Mouse (Mus musculus) megakaryocyte-erythroid progenitor cell, adult 5-6 weeks (primary cell): ENCODE results near the gene Apba1. TPM values are rescaled to one million over a fixed set of nuclear protein-coding genes. Genes with fewer than 3 reads are reported as not detected.

ENCODE experiments used
- ATAC-seq: replicated peaks from 2 replicates; pipeline ENCODE4 v1.8.0; 2016; ENCODE audit warnings: mild to moderate bottlenecking, inconsistent platforms; ENCODE audit not compliant: severe bottlenecking, poor library complexity, low FRiP score, low TSS enrichment
- total RNA-seq, 2 experiments: library from RNA; stranded (forward) in 1 of 2; stranded (reverse) in 1 of 2; fragments of 200-1000, 215-1000 nt in 1 of 2; fragments of >200 nt in 1 of 2; fragmentation: Nextera tagmentation in 1 of 2; gene quantifications; 2 replicates each; pipeline ENCODE4 v1.2.3; 2014 to 2017

Gene Apba1
- total RNA-seq (2014; fragmentation: Nextera tagmentation), result not detected in 2 replicates
- under 0.01 and 0.04 TPM in 2 replicates for total RNA-seq (2017)

- peak; percentile 76 for ATAC-seq
Measured at GRCm38 (mm10) chr19:23758554-23759321, at the start of gene Apba1. Apba1 (plus strand) TSS chr19:23758887.

GRCm38 (mm10) chr19:23746506-23746905, 12.2 kb upstream of the Apba1 start:
- no peak for ATAC-seq

DNA sequence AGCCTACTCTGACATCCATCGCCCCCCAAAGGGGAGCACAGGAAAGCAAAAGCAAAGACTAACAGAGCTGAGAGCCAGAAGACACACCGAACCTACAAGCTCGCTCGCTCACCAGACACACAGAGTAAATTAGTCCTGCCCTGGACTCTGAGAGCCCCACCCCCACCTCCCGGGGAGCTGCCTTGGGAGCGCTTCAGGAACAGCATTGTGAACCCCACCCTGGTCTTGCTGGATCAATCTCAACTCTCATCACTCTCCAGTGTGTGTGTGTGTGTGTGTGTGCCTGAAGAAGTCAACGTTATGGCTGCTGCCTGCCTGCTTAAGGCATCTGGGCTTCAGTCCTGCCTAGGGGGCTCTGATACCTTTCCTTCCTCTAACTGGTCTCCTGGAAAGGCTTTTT, 1.7 kb upstream of the Apba1 start:
- no peak for ATAC-seq

DNA sequence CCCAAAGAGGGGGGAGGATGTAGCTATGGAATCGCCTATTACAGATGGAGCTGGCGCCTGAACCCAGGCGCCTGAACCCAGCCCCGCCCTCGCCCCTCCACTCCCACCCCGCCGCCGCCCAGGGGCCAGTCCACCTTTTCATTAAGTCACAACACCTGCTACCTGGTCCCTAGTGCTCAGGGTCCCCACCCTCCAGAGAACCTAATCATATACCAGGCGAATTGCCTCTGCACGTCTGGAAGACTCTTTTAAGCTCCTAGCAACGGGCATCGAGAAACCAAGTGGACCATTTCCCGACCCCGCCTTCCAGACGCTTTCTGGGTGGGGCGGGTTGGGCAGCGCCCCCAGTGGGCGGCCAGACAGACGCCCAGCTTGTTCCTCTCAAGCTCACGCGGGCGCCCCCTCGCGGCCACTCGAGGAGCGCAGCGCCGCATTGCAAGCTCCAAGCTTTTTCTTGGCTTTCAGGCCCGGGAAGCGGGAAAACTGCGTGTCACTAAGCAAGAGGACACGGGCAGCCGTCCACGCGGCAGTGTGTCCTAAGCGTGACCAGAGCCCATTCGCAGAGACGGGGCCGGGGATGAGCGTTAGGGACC, 630 bp upstream of the Apba1 start:
- ATAC-seq, result peak; percentile 82

DNA sequence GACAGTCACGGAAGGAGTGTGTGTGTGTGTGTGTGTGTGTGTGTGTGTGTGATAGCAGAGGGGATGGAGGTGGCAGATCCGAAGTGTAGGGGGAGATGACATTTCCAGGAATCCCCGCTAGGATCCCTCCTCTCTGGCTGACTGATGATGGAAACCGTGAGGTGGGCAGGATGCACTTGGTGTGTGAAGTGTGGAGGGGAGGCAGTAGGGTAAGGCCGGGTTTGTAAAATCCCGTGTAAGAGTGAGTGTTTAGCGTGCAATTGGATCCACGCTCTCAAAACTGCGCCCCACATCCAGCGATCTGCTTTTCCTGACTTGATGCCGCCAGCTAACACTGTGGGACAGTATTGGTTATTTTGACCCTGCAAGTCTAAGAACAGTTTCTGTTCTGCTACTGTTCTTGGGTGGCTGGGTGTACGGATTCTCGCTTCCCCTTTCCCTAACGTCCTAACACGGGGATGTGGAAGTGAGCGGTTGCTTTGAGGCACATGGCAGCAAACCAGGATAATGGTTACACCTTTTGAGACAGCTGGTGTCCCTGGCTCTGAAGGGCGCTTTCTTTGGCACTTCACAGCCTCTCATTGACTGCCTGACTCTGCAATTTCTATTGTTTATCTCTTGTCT, 747 bp downstream of the Apba1 start:
- ATAC-seq, result no peak

GRCm38 (mm10) chr19:23763371-23763770, 4.7 kb downstream of the Apba1 start:
- ATAC-seq, result no peak

DNA sequence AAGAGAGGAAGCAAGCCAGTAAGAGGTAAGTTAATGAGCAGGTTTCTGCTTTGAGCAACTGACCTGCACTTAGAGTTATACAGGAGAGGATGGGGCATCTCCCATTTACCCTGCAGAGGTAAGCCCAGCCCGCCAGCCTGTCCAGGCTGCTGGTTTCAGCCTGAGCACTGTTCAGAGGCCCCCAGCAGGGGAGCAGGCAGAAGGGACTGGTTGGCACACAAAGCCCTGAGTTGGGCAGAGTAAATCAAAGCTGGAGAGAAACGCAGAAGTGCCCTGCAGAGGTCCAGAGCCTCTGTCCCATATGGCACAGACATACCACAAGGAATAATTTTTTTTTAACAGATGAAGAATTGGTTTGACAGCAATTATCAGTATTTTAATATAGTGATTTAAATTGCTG, 5.4 kb downstream of the Apba1 start:
- ATAC-seq, result no peak

DNA sequence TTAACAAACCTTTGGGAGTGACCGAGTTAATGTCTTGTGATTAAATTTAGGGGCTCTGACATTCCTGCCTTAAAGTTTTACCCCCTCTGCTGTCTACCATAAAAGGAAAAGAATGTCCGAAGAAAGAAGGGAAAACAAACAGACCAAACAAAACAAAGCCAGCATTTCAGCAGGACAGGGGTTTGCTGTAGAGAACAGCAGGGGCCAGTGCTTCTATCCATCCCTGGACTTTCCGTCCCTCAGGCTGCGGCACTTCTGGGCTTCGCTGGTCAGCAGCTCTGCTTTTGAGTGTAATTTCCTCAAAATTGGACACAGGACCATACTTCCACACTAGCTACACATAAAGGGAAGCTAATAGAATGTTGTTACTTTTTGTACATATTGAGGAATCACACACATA, 10.2 kb downstream of the Apba1 start:
- ATAC-seq, result no peak

- ATAC-seq, result no peak
Measured at GRCm38 (mm10) chr19:23770494-23771423, 12.1 kb downstream of the Apba1 start.

- no peak for ATAC-seq
Measured at GRCm38 (mm10) chr19:23771971-23772370, 13.3 kb downstream of the Apba1 start.

DNA sequence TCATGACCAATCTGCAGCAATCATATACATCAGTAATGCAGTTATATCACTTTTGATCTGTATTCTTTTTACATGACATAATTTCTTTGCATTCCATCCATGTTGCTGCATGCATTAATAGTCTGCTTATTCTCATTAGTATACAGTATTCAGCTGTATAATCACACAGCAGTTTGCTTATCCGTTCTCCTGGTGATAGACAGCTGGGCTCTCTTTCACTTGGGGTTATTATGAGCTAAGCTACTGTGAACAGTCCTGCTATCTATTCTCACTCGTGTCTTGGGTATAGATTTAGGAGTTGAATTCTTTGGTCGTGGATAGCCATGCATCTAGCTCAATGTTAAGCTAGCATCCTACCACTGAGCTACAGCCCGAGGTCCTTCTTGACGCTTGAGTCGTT, 16.7 kb downstream of the Apba1 start:
- no peak for ATAC-seq

GRCm38 (mm10) chr19:23779130-23779529, 20.4 kb downstream of the Apba1 start:
- ATAC-seq, result no peak

DNA sequence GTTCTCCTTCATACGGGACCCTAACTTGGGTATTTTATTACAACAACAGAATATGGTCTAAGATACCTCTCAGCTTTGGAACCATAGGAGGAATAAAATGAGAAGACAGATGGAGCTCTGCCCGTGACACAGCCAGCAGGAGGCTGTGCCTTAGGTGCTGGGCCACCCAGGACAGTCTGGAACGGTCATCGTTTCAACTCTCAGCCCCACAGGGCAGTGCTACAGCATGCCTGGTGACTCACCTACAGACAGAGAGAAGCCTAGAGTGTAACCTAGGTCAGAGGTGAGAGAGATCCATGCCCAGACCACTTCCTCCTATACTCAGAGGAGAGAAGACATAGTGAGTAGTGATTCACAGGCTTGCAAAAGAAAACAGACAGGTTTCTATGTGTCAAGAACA, 21.4 kb downstream of the Apba1 start:
- no peak for ATAC-seq

DNA sequence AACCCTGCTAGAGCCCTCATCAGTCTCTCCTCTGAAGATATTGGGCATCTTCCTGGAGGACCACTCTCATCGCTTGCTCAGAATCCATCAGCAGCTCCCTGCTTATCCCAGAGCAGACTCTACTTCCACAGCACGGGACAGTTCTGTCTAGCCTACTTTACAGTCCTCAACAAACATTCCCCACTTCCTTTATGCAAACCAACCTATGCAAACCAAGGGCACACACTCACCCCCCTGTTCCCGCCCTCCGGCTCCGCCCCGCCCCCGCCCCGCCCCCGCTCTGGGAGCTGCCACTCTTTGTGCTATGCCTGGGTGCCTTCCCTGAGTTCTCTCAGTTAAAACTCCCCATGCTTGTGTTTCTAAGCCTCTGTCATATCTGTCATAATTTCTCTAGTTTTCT, 23.3 kb downstream of the Apba1 start:
- no peak for ATAC-seq

GRCm38 (mm10) chr19:23788420-23789132, 29.9 kb downstream of the Apba1 start:
- ATAC-seq, result no peak

- ATAC-seq, result no peak
Measured at GRCm38 (mm10) chr19:23791704-23792103, 33.0 kb downstream of the Apba1 start.

DNA sequence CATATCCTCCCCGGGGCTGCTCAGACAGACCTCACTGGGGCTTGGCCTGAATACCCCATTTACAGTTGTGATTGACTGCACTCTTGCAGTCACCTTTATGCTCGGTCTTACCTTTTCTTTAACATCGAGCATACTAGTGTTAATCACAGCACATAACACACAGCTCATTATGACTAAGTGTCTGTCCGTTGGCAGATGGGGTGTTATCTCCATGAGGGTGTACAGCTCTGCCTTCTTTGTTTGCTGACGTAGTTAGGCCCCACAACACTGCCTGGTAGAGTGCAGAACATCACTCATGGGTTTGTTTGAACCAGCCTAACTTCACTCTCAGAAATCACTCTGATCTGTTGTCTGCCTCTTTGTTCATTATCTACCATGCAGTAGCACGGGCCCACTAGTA, 33.9 kb downstream of the Apba1 start:
- ATAC-seq, result no peak

DNA sequence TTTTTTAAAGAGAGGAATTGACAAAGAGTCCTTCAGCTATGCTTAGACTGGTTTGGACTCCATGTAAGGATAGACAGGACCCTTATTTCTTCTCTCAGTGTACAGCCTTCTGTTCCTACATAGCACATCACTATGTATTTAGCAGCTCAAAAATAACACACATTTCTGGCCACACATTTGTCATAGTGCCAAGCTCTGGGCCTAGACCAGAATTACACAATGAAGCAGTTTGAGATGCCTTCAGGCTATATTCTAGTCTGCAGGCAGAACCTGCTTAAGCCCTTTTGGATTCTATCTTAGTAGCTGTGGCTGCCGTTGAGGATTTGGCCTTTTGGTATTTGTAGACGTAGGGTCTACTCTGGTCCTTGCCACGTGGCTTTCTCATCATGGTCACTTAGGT, 35.8 kb downstream of the Apba1 start:
- no peak for ATAC-seq

- no peak for ATAC-seq
Measured at GRCm38 (mm10) chr19:23795156-23795555, 36.5 kb downstream of the Apba1 start.
